Mouse (Mus musculus): ENCODE results near the gene Ephx1.
"Not testable (repeated sequence)": the region's sequence is repeated elsewhere in the genome, so short reads cannot be mapped to it uniquely, and the experiment has no call there.

Gene Ephx1

DNA sequence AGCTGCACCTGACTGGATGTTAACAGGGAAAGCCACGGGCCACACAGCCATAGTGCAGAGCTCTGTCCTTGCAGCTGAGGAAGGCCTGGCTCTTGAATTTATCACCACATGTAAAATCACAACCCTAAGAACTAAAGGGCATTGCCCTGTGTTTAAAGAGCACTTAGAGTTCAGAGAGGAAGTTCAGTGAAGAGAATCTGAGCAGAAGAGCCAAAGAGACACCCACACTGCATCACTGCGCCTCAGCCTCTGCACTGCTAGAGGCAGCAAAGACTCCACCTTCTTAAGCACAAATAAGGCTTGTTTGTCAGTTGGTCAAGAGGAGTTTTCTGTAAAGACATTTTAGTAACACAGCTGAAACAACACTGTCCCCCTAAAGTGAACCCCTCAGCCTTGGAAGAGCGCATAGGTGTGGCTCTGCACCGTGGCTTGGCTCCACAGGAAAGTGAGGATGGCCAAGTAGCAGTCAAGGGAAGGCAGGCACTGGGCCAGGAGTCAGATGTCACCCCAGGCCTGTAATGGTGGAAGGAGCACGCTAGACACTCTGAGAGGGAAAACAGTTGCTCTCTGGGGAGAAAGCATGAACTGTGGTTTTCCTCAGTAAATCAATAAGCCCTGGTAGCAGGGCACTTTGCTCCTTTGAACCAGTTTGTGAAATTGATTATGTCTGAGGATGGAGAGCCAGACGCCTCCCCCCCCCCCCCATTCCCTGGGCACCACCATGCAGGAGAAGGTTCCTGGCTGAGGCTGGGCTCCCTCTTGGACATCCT is 5.8 kb downstream of the Ephx1 start:
- no peak for ATAC-seq (ENCODE audit: insufficient number of reproducible peaks, low FRiP score, low TSS enrichment)

DNA sequence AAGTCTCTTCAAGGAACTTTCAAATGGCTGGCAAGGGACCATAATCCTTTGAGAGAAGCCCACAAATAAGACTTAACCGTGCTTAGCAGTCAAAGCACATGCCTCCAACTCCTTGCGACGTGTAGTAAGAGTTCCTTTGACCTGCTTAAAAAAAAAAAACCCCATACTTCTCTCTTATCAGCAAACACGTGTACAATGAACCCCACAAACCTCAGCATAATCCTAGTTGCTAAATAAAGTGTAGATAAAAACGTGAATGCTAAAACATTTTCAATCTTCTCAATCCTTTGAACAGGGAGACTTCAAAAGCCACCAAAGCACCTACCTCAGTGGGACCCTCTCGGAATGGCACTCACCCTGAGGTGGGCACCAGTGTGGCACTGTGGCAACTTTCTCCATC is 7.3 kb downstream of the Ephx1 start:
- ATAC-seq (ENCODE audit: insufficient number of reproducible peaks, low FRiP score, low TSS enrichment) = no peak

- ATAC-seq (ENCODE audit: insufficient number of reproducible peaks, low FRiP score, low TSS enrichment) = no peak
Measured at GRCm38 (mm10) chr1:181012416-181012815, 8.3 kb downstream of the Ephx1 start.

DNA sequence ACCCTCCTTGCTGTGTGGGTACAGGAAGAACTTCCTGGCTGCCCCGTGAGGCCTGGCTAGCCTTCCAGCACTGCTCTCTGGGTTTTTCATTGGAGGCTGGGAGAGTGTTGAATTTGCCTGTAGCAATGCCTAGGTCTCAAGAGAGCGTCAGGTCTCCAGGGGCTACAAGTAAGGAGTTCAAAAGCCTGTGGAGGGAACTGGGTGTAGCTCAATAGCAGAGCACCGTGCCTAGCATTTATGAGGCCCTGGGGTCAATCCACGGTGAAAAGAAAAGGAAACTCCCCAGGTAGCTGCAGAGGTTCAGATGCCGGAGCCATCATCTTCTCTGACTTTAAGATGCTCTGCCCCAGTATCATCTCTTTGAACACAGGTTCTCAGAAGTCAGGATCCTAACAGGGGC is 9.1 kb downstream of the Ephx1 start:
- ATAC-seq (ENCODE audit: insufficient number of reproducible peaks, low FRiP score, low TSS enrichment) = no peak

- 0 out of 2 replicates have a peak, but pooled peaks have one; percentile 29 for ATAC-seq (ENCODE audit: insufficient number of reproducible peaks, low FRiP score, low TSS enrichment)
Measured at GRCm38 (mm10) chr1:181010171-181010932, 10.4 kb downstream of the Ephx1 start.

- ATAC-seq (ENCODE audit: insufficient number of reproducible peaks, low FRiP score, low TSS enrichment) = peak; percentile 93
Measured at GRCm38 (mm10) chr1:181009754-181010153, 10.9 kb downstream of the Ephx1 start.

DNA sequence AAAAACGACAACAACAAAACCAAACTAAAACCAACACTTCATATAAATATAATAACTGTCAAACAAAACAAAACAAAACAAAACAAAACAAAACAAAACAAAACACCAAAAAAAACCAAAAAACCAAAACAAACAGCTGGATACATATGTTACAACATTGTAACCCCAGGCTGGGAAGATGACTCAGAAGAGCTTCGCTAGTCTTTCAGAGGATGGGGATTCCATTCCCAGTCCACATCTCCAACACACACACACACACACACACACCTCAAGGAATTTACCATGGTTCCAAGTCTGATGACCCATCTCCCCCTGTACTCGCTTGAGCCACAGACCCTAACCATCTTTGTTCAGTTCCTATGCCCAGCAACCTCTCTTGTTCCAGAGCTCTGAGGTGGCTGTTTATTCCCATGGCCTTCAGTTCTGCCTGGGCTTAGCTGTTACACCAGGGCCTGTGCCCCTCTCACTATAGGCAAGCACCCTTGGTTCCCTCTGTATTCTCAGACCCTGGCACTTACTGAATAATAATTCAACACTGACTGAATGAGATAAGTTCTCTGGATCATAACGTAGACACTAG is 11.6 kb downstream of the Ephx1 start:
- ATAC-seq (ENCODE audit: insufficient number of reproducible peaks, low FRiP score, low TSS enrichment) = no peak

DNA sequence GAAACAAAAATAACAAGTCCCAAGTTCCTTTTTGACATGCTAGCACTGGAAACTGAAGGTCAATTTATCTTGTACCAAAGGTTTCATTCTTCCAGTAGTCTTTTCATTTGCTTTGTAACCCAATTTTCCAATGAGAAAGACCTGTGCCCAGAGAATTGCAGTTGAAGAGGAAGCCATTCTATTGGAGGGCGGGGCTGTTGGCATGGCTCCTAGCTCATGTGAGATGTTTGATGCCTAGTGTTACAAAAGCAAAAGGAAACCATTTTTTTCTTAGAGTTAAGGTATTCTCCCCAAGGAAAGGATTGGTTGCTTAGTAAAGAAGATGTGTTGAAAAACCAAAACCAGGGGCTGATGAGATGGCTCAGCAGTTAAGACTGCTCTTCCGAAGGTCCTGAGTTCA is 12.4 kb downstream of the Ephx1 start:
- no peak for ATAC-seq (ENCODE audit: insufficient number of reproducible peaks, low FRiP score, low TSS enrichment)

DNA sequence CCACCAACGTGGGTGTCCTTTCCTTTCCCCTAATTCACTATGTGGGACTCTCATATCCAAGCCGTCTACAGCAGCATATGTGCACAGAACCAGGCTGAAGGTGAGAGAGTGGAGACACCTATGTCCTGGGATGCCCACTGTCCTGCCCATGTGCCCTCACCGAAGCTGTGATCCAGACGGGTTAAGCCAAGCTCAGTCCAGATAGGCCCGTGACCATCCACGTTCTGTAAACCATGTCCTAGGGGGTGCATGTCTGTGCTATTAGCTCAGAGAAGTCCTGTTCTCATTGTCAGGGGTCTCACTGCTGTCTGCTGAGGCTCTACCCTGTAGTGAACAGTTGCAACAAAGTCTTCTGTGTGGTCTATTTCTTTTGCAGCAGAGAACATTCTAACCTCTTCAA is 12.9 kb downstream of the Ephx1 start:
- ATAC-seq (ENCODE audit: insufficient number of reproducible peaks, low FRiP score, low TSS enrichment) = no peak

GRCm38 (mm10) chr1:181005331-181005730 is 15.4 kb downstream of the Ephx1 start:
- no peak for ATAC-seq (ENCODE audit: insufficient number of reproducible peaks, low FRiP score, low TSS enrichment)

- ATAC-seq (ENCODE audit: insufficient number of reproducible peaks, low FRiP score, low TSS enrichment) = no peak
Measured at GRCm38 (mm10) chr1:181003790-181004189, 16.9 kb downstream of the Ephx1 start.

- ATAC-seq (ENCODE audit: insufficient number of reproducible peaks, low FRiP score, low TSS enrichment) = no peak
Measured at GRCm38 (mm10) chr1:181001621-181002020, 19.1 kb downstream of the Ephx1 start.

GRCm38 (mm10) chr1:181001217-181001616 is 19.5 kb downstream of the Ephx1 start:
- no peak for ATAC-seq (ENCODE audit: insufficient number of reproducible peaks, low FRiP score, low TSS enrichment)

DNA sequence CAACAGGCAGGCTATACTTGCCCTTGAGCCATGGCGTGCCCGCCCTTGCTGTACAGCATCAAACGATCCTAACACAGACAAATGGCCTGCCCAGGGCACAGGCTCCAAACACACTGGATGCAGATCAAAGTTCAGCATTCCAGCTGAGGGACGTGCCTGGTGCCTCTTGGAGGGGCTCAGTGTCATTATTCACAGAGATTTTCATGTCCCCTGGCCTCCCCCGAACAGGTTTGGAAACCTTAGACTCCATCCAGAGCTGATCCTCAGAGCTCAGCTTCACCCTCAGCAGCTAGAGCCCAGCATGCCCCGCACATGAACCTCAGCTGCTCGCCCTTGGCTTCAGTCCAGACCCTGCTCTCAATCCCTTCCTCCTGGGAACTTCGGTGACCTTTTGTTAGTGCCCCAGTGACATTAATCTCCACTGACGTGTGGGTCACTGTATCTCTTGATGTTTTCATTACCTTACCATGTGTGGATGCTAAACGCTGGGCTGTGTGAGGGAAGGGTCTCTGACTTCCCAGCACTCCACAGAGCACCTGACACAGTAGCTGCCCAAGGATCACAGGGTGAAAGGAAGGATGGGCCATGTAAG is 20.1 kb downstream of the Ephx1 start:
- no peak for ATAC-seq (ENCODE audit: insufficient number of reproducible peaks, low FRiP score, low TSS enrichment)

DNA sequence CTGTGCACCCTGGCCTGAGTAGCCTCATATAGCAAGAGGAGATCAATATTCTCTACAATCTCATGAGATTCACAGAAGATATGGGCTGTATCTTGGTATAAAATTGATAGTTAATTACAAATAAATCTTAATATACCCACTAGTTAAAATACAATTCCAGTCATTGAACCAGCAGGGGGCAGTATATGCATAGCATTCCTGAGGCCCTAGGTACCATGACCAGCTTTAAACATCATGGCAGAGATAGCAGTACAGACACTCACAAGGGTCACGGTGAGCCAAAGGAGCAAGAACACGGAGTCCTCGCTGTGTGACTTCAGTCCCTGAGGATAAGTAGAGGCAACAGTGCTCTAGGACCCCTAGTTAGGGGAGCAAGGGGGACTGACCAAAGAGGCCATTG is 28.6 kb downstream of the Ephx1 start:
- ATAC-seq (ENCODE audit: insufficient number of reproducible peaks, low FRiP score, low TSS enrichment) = no peak

- no peak for ATAC-seq (ENCODE audit: insufficient number of reproducible peaks, low FRiP score, low TSS enrichment)
Measured at GRCm38 (mm10) chr1:180990671-180991070, 30.0 kb downstream of the Ephx1 start.

- ATAC-seq (ENCODE audit: insufficient number of reproducible peaks, low FRiP score, low TSS enrichment) = peak; percentile 59
Measured at GRCm38 (mm10) chr1:180987759-180988158, 32.9 kb downstream of the Ephx1 start.

DNA sequence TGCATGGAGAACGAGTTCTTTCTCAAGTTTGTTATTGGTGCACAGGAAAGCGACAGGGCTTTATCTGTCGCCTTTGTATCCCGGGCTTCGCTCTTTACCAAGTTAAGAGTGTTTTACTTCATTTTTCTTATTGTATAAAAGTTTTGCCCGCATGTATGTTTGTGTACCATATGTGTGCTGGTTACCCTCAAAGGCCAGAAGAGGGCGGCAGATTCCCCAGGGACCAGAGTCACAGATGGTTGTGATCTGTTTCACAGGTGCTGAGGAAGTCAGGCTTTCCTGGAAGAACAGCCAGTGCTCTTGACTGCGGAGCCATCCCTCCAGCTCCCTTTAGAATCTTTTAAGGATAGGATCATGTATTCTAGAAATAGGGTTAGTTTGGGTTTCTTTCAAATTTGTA is 34.0 kb downstream of the Ephx1 start:
- ATAC-seq (ENCODE audit: insufficient number of reproducible peaks, low FRiP score, low TSS enrichment) = no peak

GRCm38 (mm10) chr1:180981298-180982046 is 39.2 kb downstream of the Ephx1 start:
- not testable (repeated sequence) for ATAC-seq (ENCODE audit: insufficient number of reproducible peaks, low FRiP score, low TSS enrichment)

- no peak for ATAC-seq (ENCODE audit: insufficient number of reproducible peaks, low FRiP score, low TSS enrichment)
Measured at GRCm38 (mm10) chr1:180980464-180980863, 40.2 kb downstream of the Ephx1 start.

Data from cerebellum, adult (tissue).